Mouse (Mus musculus) forebrain, postnatal 0 days (tissue): ENCODE measurements around the gene Amotl1. TPM values are rescaled to one million over a fixed set of nuclear protein-coding genes. Genes with fewer than 3 reads are reported as not detected.

ENCODE experiments used
- ATAC-seq: fragments of 200-750 bp; cut with Nextera tagmentation; 2 replicates; pipeline ENCODE4 v1.8.0; 2017; ENCODE audit warnings: mild to moderate bottlenecking, moderate library complexity
- DNase-seq: peaks from one replicate; pipeline ENCODE4 v3.0.0-alpha.2; 2015
- H3K27ac ChIP-seq: fragments of 300-500 bp; sonication (generic); 2 replicates; pipeline ENCODE4 v1.5.1; 2014; ENCODE audit warnings: low read depth, mild to moderate bottlenecking, antibody characterized with exemption, low read length, moderate library complexity, mixed read lengths
- H3K27me3 ChIP-seq: fragments of 300-500 bp; sonication (generic); 2 replicates; pipeline ENCODE4 v1.6.1; 2014; ENCODE audit warnings: mild to moderate bottlenecking, low read length, mixed read lengths; ENCODE audit not compliant: insufficient read depth
- H3K36me3 ChIP-seq: fragments of 300-500 bp; sonication (generic); 2 replicates; pipeline ENCODE4 v1.6.1; 2014; ENCODE audit warnings: mild to moderate bottlenecking, moderate library complexity; ENCODE audit not compliant: insufficient read depth
- H3K4me1 ChIP-seq: fragments of 300-500 bp; sonication (generic); 2 replicates; pipeline ENCODE4 v1.6.1; 2014; ENCODE audit warnings: antibody characterized with exemption; ENCODE audit not compliant: insufficient read depth
- H3K4me2 ChIP-seq: fragments of 300-500 bp; sonication (generic); 2 replicates; pipeline ENCODE4 v1.6.1; 2014; ENCODE audit warnings: low read depth, mild to moderate bottlenecking, moderate library complexity
- H3K4me3 ChIP-seq: fragments of 300-500 bp; sonication (generic); 2 replicates; pipeline ENCODE4 v1.5.1; 2014; ENCODE audit warnings: low read depth, low read length, mixed read lengths
- H3K9ac ChIP-seq: fragments of 300-500 bp; sonication (generic); 2 replicates; pipeline ENCODE4 v1.6.1; 2014; ENCODE audit warnings: mild to moderate bottlenecking
- H3K9me3 ChIP-seq: fragments of 300-500 bp; sonication (generic); 2 replicates; pipeline ENCODE4 v1.6.1; 2016; ENCODE audit warnings: low read length
- CTCF ChIP-seq: sonication (generic); IDR thresholded peaks from 2 replicates; pipeline ENCODE4 v1.5.1; 2016; ENCODE audit warnings: antibody characterized with exemption, control low read depth, low read depth
- WGBS: fragments of 180-500 bp; shearing (Covaris S2); extraction: QIAGEN DNeasy Blood & Tissue Kit; methylation state at CpG from one replicate; pipeline ENCODE4 v1.1.7; 2014; 5-methylcytosine and 5-hydroxymethylcytosine counted together
- polyA plus RNA-seq: library from polyadenylated mRNA; unstranded; fragments of >200 nt; fragmentation: Nextera tagmentation; extraction: Ambion mirVana; gene quantifications from 2 replicates; pipeline ENCODE4 v1.2.1, GENCODE M21; 2015
- total RNA-seq: library from RNA; depleted of rRNA; stranded (reverse); fragments of >200 nt; gene quantifications from 2 replicates; pipeline ENCODE4 v1.2.3, GENCODE M21; 2014

Amotl1 gene
- total and polyA plus RNA-seq, 2 experiments from 2014 or later, result 5.2 to 31.4 TPM

- ATAC-seq (peak; percentile 79), DNase-seq (no peak)
- Histone ChIP-seq H3K27me3 (no peaks in the 10 kb centered on the region), H3K27ac (no peak overlapping the region), H3K36me3 (no peaks in the 10 kb centered on the region), H3K4me2 (no peak overlapping the region), H3K9ac (no peak overlapping the region), H3K4me3 (no peak overlapping the region), H3K9me3 (no peaks in the 10 kb centered on the region), H3K4me1 (no peaks in the 10 kb centered on the region)
- WGBS, result 23% methylated on average over 3 of the region's 3 CpGs
- no peak for TF ChIP-seq CTCF
These were observed 112.6 kb downstream of the Amotl1 start for GRCm38 (mm10) chr9:14532283-14532682.

DNA sequence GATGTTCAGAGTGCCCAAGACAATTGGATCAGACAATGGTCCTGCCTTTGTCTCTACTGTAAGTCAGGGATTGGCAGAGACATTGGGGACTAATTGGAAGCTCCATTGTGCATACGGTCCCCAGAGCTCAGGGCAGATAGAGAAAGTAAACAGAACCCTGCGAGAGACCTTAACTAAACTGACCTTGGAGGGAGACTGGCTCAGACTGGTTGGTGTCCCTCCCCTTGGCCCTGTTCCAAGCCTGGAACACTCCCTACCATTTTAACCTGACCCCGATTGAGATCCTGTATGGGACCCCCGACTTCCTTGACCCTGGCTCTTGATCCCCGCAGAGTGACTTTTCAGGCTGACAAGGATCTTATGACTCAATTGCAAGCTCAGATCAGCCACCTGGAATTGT lies 114.9 kb downstream of the Amotl1 start:
- 85% methylated on average over 5 of the region's 5 CpGs for WGBS
- TF ChIP-seq CTCF, result no peak
- no peaks in the 10 kb centered on the region for H3K4me1 ChIP-seq
- no peaks in the 10 kb centered on the region for H3K27me3 ChIP-seq
- H3K9ac ChIP-seq, result no peak overlapping the region
- H3K4me3 ChIP-seq, result no peak overlapping the region
- no peak for ATAC-seq
- no peak overlapping the region for H3K27ac ChIP-seq
- no peak overlapping the region for H3K4me2 ChIP-seq
- no peaks in the 10 kb centered on the region for H3K36me3 ChIP-seq
- no peak for DNase-seq
- H3K9me3 ChIP-seq, result no peaks in the 10 kb centered on the region

DNA sequence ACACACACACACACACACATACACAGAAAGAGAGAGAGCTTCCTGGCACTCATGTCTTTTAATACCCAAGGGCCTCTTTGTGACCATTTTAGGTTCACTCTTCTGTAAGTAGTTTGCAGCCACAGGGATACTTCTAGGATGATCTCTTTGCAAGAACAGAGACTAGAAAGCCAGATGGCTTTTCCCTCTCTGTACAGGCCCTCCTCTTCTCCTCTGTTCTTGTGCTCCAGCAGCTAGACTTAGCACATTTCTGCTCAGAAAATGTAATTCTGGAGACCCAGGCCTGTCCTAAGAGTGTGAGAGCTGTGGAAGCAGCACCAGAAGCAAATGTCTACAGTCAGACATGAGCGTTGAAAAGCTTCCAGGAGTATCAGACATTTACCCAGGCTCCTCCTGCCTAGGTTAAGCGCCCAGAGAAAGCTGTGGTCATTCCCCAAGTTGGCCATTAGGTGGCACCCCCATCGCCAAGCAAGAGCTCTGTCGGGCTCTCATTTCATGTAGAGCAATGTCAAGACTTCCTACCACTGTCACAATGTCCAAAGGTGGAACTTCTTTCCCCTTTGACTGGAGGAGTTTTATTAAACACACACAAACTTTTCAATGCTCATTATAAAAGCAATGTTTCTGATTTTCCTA lies 121.3 kb downstream of the Amotl1 start:
- H3K4me2 ChIP-seq, result no peak overlapping the region
- TF ChIP-seq CTCF, result peak; percentile 86
- ATAC-seq (peak; percentile 94), DNase-seq (peak; percentile 80)
- H3K9me3 ChIP-seq, result no peaks in the 10 kb centered on the region
- H3K27me3 ChIP-seq, result no peaks in the 10 kb centered on the region
- WGBS, result 6% methylated on average over 4 of the region's 4 CpGs
- no peaks in the 10 kb centered on the region for H3K4me1 ChIP-seq
- H3K4me3 ChIP-seq, result no peak overlapping the region
- H3K36me3 ChIP-seq, result no peaks in the 10 kb centered on the region
- H3K27ac ChIP-seq, result no peak overlapping the region
- no peak overlapping the region for H3K9ac ChIP-seq

DNA sequence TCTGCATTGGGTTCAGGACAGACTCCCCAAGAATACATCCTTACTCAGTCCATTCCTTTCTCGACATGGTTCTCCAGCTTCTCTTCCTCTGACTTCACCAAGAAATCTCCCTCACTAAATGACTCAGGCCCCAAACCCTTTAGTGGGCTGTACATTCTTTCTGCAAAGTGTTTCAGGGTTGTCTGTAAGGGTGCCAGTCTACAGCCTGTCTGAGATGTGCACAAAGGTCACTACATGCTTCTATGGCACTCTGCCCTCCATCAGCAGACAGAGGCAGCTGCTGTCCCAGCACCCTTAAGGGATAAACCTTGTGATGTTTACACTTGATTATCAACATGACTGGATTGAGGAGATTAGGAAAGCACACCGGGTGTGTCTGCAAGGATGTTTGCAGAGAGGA lies 123.2 kb downstream of the Amotl1 start:
- DNase-seq (no peak), ATAC-seq (no peak)
- Histone ChIP-seq H3K4me3 (no peak overlapping the region), H3K4me1 (no peaks in the 10 kb centered on the region), H3K9ac (no peak overlapping the region), H3K36me3 (no peaks in the 10 kb centered on the region), H3K27ac (no peak overlapping the region), H3K4me2 (no peak overlapping the region), H3K27me3 (no peaks in the 10 kb centered on the region), H3K9me3 (no peaks in the 10 kb centered on the region)
- WGBS, result 63% methylated on average over 2 of the region's 2 CpGs
- no peak for TF ChIP-seq CTCF

DNA sequence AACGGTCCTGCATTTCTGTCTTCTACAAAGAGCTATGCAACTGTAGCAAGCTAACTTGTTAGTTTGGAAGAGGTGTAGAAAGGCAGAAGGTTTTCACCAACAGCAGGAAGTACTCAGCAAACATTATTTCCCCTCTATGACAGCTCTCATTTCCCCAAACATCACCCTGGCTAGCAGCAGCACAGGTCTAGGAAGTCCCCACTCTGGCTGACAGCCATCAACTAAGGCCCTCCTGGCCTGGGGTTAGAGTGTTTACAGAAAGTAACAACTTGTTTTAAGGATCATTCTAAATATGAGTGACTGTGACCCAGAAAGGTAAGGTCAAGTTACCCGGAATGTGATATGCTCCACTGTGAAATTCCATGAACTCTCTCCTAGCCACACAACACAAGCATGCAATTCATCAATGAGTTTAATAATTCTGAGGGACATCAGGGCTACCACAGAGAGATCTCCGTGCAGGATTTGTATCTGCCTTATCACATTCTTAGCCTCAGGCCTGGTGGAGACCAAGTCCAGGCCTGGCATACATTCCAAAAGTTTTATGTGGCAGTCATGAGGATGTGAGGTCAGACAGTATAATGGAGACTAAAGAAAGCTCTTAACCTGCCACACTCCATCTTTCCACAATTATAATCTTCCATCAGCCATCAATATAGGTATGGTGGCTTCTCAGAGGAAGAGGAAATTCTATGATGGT lies 123.7 kb downstream of the Amotl1 start:
- TF ChIP-seq CTCF, result no peak
- Histone ChIP-seq H3K9me3 (no peaks in the 10 kb centered on the region), H3K27ac (no peak overlapping the region), H3K4me3 (no peak overlapping the region), H3K4me1 (no peaks in the 10 kb centered on the region), H3K9ac (no peak overlapping the region), H3K4me2 (no peak overlapping the region), H3K36me3 (no peaks in the 10 kb centered on the region), H3K27me3 (no peaks in the 10 kb centered on the region)
- WGBS, result 80% methylated on average over 3 of the region's 3 CpGs
- no peak for ATAC-seq
- no peak for DNase-seq

DNA sequence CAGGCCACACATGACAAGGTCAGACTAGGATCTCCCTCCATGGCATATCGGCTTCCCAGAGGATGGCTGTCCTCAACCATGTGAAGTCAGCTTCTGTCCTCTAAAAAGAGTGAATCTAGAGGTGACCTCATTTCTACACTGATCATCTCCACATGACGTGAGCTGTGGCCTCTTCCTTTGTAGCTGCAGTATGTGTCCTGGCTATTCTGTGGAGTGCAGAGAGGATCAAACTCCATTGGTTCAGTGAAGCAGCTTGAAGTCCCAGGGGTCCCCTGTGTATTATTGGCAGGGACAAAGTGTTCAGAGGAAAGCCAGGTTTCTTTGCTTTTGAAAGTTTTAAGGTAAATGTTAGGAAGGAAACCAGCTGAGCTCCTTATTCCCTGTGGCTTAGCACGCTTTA lies 126.8 kb downstream of the Amotl1 start:
- no peak overlapping the region for H3K27ac ChIP-seq
- DNase-seq (no peak), ATAC-seq (peak; percentile 53; the same call in 1 of the 2 replicates)
- H3K4me1 ChIP-seq, result no peaks in the 10 kb centered on the region
- no peak overlapping the region for H3K4me3 ChIP-seq
- no peaks in the 10 kb centered on the region for H3K27me3 ChIP-seq
- H3K36me3 ChIP-seq, result no peaks in the 10 kb centered on the region
- TF ChIP-seq CTCF, result no peak
- no peaks in the 10 kb centered on the region for H3K9me3 ChIP-seq
- no peak overlapping the region for H3K4me2 ChIP-seq
- WGBS, result 77% methylated on average over 3 of the region's 3 CpGs
- H3K9ac ChIP-seq, result no peak overlapping the region

- Histone ChIP-seq H3K36me3 (no peaks in the 10 kb centered on the region), H3K9ac (no peak overlapping the region), H3K4me2 (no peak overlapping the region), H3K27me3 (no peaks in the 10 kb centered on the region), H3K27ac (no peak overlapping the region), H3K4me1 (no peaks in the 10 kb centered on the region), H3K4me3 (no peak overlapping the region), H3K9me3 (no peaks in the 10 kb centered on the region)
- 22% methylated on average over 1 of the region's 1 CpGs for WGBS
- TF ChIP-seq CTCF, result no peak
- ATAC-seq, result no peak
- no peak for DNase-seq
These were observed 127.6 kb downstream of the Amotl1 start for GRCm38 (mm10) chr9:14517296-14517695.
